Mouse (Mus musculus): ENCODE results near the gene D5Ertd579e.
"Not testable (repeated sequence)": the region's sequence is repeated elsewhere in the genome, so short reads cannot be mapped to it uniquely, and the experiment has no call there.

DNA sequence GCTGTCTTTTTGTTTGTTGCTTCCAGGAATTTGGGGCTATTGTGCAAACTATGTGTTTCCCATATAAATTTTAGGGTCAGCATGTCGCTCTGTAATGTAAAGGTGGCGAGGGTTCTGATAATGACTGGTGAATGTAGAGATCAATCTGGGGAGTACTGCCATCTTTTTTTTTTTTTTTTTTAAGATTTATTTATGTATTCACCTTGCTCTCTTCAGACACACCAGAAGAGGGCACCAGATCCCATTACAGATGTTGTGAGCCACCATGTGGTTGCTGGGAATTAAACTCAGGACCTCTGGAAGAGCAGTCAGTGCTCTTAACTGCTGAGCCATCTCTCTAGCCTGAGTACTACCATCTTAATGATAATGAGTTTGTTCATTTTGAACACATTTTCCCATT is 29.1 kb downstream of the D5Ertd579e start:
- TF ChIP-seq POLR2A (IDR thresholded peaks at IDR 0.05; ENCODE audit: extremely low read depth, insufficient read depth, low read length); CTCF (IDR thresholded peaks at IDR 0.05; ENCODE audit: low read depth, low read length): not testable (repeated sequence)
